16 mouse cellular contexts compared by ENCODE assay signal in genomic region chr12:80136264-80136930, GRCm38 (mm10). TPM values are rescaled to one million over a fixed set of nuclear protein-coding genes. Genes with fewer than 3 reads are reported as not detected.
DNase-seq lines count a peak whose midpoint lies in the region; ATAC-seq and TF ChIP-seq lines count a peak whose summit lies in the region.
"Had no signal": no experiment of that assay in that cellular context is flagged by ENCODE, and none has a peak within 500 bp of the region (broad histone marks: within the 10 kb centered on the region; RNA-seq: fewer than 3 reads in every experiment).

No protein-coding gene starts in this region.

- H3K4me2 ChIP-seq in neural tube, embryonic 11.5 days (ENCODE audit: low read depth): no peak overlapping the region
- H3K4me2 ChIP-seq in neural tube, embryonic 15.5 days: no peak overlapping the region
- H3K4me2 ChIP-seq in heart, embryonic 16.5 days (ENCODE audit: low read depth, low read length): peak overlapping the region; percentile 20; the same call in 1 of the 2 replicates
- H3K4me2 ChIP-seq: forebrain, embryonic 13.5 days; kidney, embryonic 15.5 days; limb, embryonic 15.5 days; stomach, embryonic 15.5 days had no signal

- H3K4me1 ChIP-seq in neural tube, embryonic 11.5 days (ENCODE audit: control insufficient read depth, insufficient read depth, low read length): peaks cover 5% of the 10 kb centered on the region; the same call in 1 of the 2 replicates
- H3K4me1 ChIP-seq in neural tube, embryonic 15.5 days: peaks cover 9% of the 10 kb centered on the region
- H3K4me1 ChIP-seq in heart, embryonic 16.5 days (ENCODE audit: control insufficient read depth, insufficient read depth, low read length): peaks cover 34% of the 10 kb centered on the region

- peak overlapping the region; percentile 9; the same call in 1 of the 2 replicates for H3K9ac ChIP-seq in neural tube, embryonic 11.5 days (ENCODE audit: low read length)
- no peak overlapping the region for H3K9ac ChIP-seq in neural tube, embryonic 15.5 days (replicated peaks)
- H3K9ac ChIP-seq in heart, embryonic 16.5 days (ENCODE audit: low read length): no peak overlapping the region
- H3K9ac ChIP-seq: forebrain, embryonic 13.5 days; kidney, embryonic 15.5 days; limb, embryonic 15.5 days; stomach, embryonic 15.5 days had no signal

- intact Hi-C loops in gastrocnemius, adult 2 months (cut with DNase I): no loop called here
- intact Hi-C loops in left cerebral cortex, postnatal 36 days (cut with DNase I): loop anchor here (10.0 kb wide), 1 partner anchor 612 kb away; no protein-coding TSS in a partner anchor

- no peaks in the 10 kb centered on the region for H3K27me3 ChIP-seq in neural tube, embryonic 11.5 days (ENCODE audit: control insufficient read depth, insufficient read depth, low read length)
- H3K27me3 ChIP-seq in neural tube, embryonic 15.5 days (replicated peaks): no peaks in the 10 kb centered on the region
- no peaks in the 10 kb centered on the region; the same call in 1 of the 2 replicates for H3K27me3 ChIP-seq in heart, embryonic 16.5 days (ENCODE audit: control insufficient read depth, insufficient read depth, low read length)
- H3K27me3 ChIP-seq: forebrain, embryonic 13.5 days; kidney, embryonic 15.5 days; limb, embryonic 15.5 days; stomach, embryonic 15.5 days had no signal

- 0 out of 2 replicates have a peak overlapping the region, but pooled peaks have one; percentile 12 for H3K27ac ChIP-seq in gastrocnemius, adult 2 months
- no peak overlapping the region for H3K27ac ChIP-seq in neural tube, embryonic 11.5 days (ENCODE audit: low read depth, low read length)
- H3K27ac ChIP-seq in neural tube, embryonic 15.5 days (replicated peaks): no peak overlapping the region
- H3K27ac ChIP-seq in heart, embryonic 16.5 days (ENCODE audit: low read length): peak overlapping the region; percentile 92
- H3K27ac ChIP-seq: forebrain, embryonic 13.5 days; kidney, embryonic 15.5 days; stomach, embryonic 15.5 days had no signal

- no peak overlapping the region for H3K4me3 ChIP-seq in gastrocnemius, adult 2 months
- H3K4me3 ChIP-seq in neural tube, embryonic 11.5 days (ENCODE audit: low read depth, low read length): no peak overlapping the region
- H3K4me3 ChIP-seq in neural tube, embryonic 15.5 days (replicated peaks): no peak overlapping the region
- H3K4me3 ChIP-seq in heart, embryonic 16.5 days (ENCODE audit: low read length): no peak overlapping the region
- H3K4me3 ChIP-seq: forebrain, embryonic 13.5 days; kidney, embryonic 15.5 days; limb, embryonic 15.5 days; megakaryocyte, embryonic 14.5 days; stomach, embryonic 15.5 days had no signal

- no peaks in the 10 kb centered on the region for H3K36me3 ChIP-seq in neural tube, embryonic 11.5 days (ENCODE audit: control insufficient read depth, insufficient read depth, low read length)
- no peaks in the 10 kb centered on the region for H3K36me3 ChIP-seq in neural tube, embryonic 15.5 days
- H3K36me3 ChIP-seq in heart, embryonic 16.5 days (ENCODE audit: control insufficient read depth, insufficient read depth): no peaks in the 10 kb centered on the region
- H3K36me3 ChIP-seq: kidney, embryonic 15.5 days; limb, embryonic 15.5 days; stomach, embryonic 15.5 days had no signal

- no peak for TF ChIP-seq CTCF in gastrocnemius, adult 2 months (IDR thresholded peaks at IDR 0.05)

- ATAC-seq in neural tube, embryonic 11.5 days (ENCODE audit: insufficient read depth, low FRiP score, low TSS enrichment): no peak
- ATAC-seq in neural tube, embryonic 15.5 days (ENCODE audit: low FRiP score): no peak
- peak; percentile 78 for ATAC-seq in heart, embryonic 16.5 days (replicated peaks; ENCODE audit: extremely low read depth, insufficient read depth, low FRiP score)
- ATAC-seq: forebrain, embryonic 13.5 days had no signal

- no peaks in the 10 kb centered on the region for H3K9me3 ChIP-seq in neural tube, embryonic 11.5 days (ENCODE audit: control insufficient read depth, low read length)
- H3K9me3 ChIP-seq in neural tube, embryonic 15.5 days (replicated peaks): no peaks in the 10 kb centered on the region
- H3K9me3 ChIP-seq in heart, embryonic 16.5 days (replicated peaks; ENCODE audit: control insufficient read depth, low read length): no peaks in the 10 kb centered on the region
- H3K9me3 ChIP-seq: forebrain, embryonic 13.5 days; kidney, embryonic 15.5 days; limb, embryonic 15.5 days; megakaryocyte, embryonic 14.5 days; stomach, embryonic 15.5 days had no signal

- WGBS in neural tube, embryonic 11.5 days: 94% methylated on average over 12 of the region's 12 CpGs
- 89% methylated on average over 12 of the region's 12 CpGs for WGBS in neural tube, embryonic 15.5 days
- WGBS in heart, embryonic 16.5 days: 26% methylated on average over 12 of the region's 12 CpGs

- DNase-seq in gastrocnemius, adult 2 months: no peak
- DNase-seq in gastrocnemius, postnatal 4 days (ENCODE audit: low spot score in 2 of 2): no peak
- no peak for DNase-seq in neural tube, embryonic 11.5 days (ENCODE audit: low spot score)
- no peak for DNase-seq in frontal cortex, postnatal 14 days (ENCODE audit: low spot score in 2 of 2)
- no peak for DNase-seq in left cerebral cortex, postnatal 36 days (ENCODE audit: low spot score in 2 of 2)
- no peak for DNase-seq in urinary bladder, postnatal 36 days (ENCODE audit: low spot score in 2 of 2)
- DNase-seq: adrenal gland, adult 2 months; cerebellum, adult 11-12 months; right cerebral cortex, postnatal 25 days had no signal

RNA-seq across cellular contexts. Expression of gene Zfp36l1, which starts 23.6 kb away (rescaled TPM):
- 10 to 100 TPM; 25.7 to 46.6 TPM for total RNA-seq in gastrocnemius, adult 2 months (2021)
- total RNA-seq in gastrocnemius, postnatal 4 days (2021): 100 to 1,000 TPM; 132 to 157 TPM
- 135 and 139 TPM in 2 replicates for polyA plus RNA-seq in neural tube, embryonic 11.5 days (2014; fragmentation: Nextera tagmentation; extraction: Ambion mirVana)
- 33.6 and 54.3 TPM in 2 replicates for polyA plus RNA-seq in neural tube, embryonic 15.5 days (2015; fragmentation: Nextera tagmentation; extraction: Ambion mirVana)
- 85.5 and 90.1 TPM in 2 replicates for polyA plus RNA-seq in heart, embryonic 16.5 days (2015; fragmentation: Nextera tagmentation; extraction: Ambion mirVana)
- 10 to 100 TPM; 37.3 to 40.0 TPM for total RNA-seq in left cerebral cortex, postnatal 36 days (2021)

Comparison
In these comparisons a context has a peak if more than half of its experiments do, and no peak if none do; other contexts are left out.
1. H3K27ac ChIP-seq: peak in gastrocnemius, adult 2 months (single experiment) and heart, embryonic 16.5 days (single experiment); none in neural tube, embryonic 11.5 days (single experiment) and neural tube, embryonic 15.5 days (single experiment).